8 mouse cellular contexts compared by ENCODE assay signal in genomic region chr9:72449367-72449766, GRCm38 (mm10). TPM values are rescaled to one million over a fixed set of nuclear protein-coding genes. Genes with fewer than 3 reads are reported as not detected.
DNase-seq lines count a peak whose midpoint lies in the region; ATAC-seq and TF ChIP-seq lines count a peak whose summit lies in the region.

No protein-coding gene starts in this region.

- H3K27ac ChIP-seq in midbrain, postnatal 0 days (ENCODE audit: low read depth, low read length) = no peak overlapping the region
- H3K27ac ChIP-seq in forebrain, embryonic 15.5 days (replicated peaks) = no peak overlapping the region

- no peaks in the 10 kb centered on the region for H3K9me3 ChIP-seq in midbrain, postnatal 0 days (ENCODE audit: low read length)
- no peaks in the 10 kb centered on the region for H3K9me3 ChIP-seq in forebrain, embryonic 15.5 days

- no peak overlapping the region for H3K4me2 ChIP-seq in midbrain, postnatal 0 days (ENCODE audit: low read depth, low read length, poor library complexity, severe bottlenecking)
- H3K4me2 ChIP-seq in forebrain, embryonic 15.5 days (replicated peaks) = no peak overlapping the region

- WGBS in large intestine, adult 2 months = 7% methylated on average over 7 of the region's 7 CpGs
- 92% methylated on average over 7 of the region's 7 CpGs for WGBS in midbrain, postnatal 0 days
- WGBS in forebrain, embryonic 15.5 days = 93% methylated on average over 7 of the region's 7 CpGs

- no peaks in the 10 kb centered on the region for H3K27me3 ChIP-seq in midbrain, postnatal 0 days (ENCODE audit: insufficient read depth, low read length)
- no peaks in the 10 kb centered on the region for H3K27me3 ChIP-seq in forebrain, embryonic 15.5 days

- no peak overlapping the region for H3K9ac ChIP-seq in midbrain, postnatal 0 days (replicated peaks; ENCODE audit: low read length, poor library complexity, severe bottlenecking)
- H3K9ac ChIP-seq in forebrain, embryonic 15.5 days (replicated peaks) = no peak overlapping the region

- peak; percentile 39 to 52 for DNase-seq in spleen, postnatal 36 days (ENCODE audit: low spot score in 2 of 2)
- no peak for DNase-seq in spleen, adult 12 weeks (ENCODE audit: low spot score)
- peak; percentile 61 to 71 for DNase-seq in heart, adult 18-20 months
- DNase-seq in large intestine, adult 2 months (ENCODE audit: low read depth, low spot score) = peak; percentile 62
- DNase-seq in neural tube, embryonic 10.5 days (ENCODE audit: extremely low spot score, low spot score) = no peak
- DNase-seq in midbrain, postnatal 0 days (ENCODE audit: low spot score) = no peak

- no peak overlapping the region for H3K4me3 ChIP-seq in midbrain, postnatal 0 days (ENCODE audit: low read depth, low read length)
- H3K4me3 ChIP-seq in forebrain, embryonic 15.5 days = no peak overlapping the region

- peak; percentile 78 for ATAC-seq in neutrophil, adult 5-6 weeks (ENCODE audit: extremely low read depth, insufficient number of reproducible peaks, low FRiP score, poor library complexity, severe bottlenecking)
- no peak for ATAC-seq in midbrain, postnatal 0 days (ENCODE audit: low FRiP score)
- no peak for ATAC-seq in forebrain, embryonic 15.5 days (replicated peaks)

- no peak for TF ChIP-seq CTCF in midbrain, postnatal 0 days (IDR thresholded peaks at IDR 0.05)

- H3K4me1 ChIP-seq in midbrain, postnatal 0 days (ENCODE audit: insufficient read depth, low read length) = no peaks in the 10 kb centered on the region
- H3K4me1 ChIP-seq in forebrain, embryonic 15.5 days = no peaks in the 10 kb centered on the region

- H3K36me3 ChIP-seq in midbrain, postnatal 0 days (ENCODE audit: insufficient read depth, low read length) = no peaks in the 10 kb centered on the region
- H3K36me3 ChIP-seq in forebrain, embryonic 15.5 days = no peaks in the 10 kb centered on the region

RNA-seq across cellular contexts. Expression of gene Mns1, which starts 11.6 kb away (rescaled TPM):
- total RNA-seq in heart, adult 18-20 months (2021) = under 1 TPM; 0.05 to 0.23 TPM
- 0.40 and 0.43 TPM in 2 replicates for polyA plus RNA-seq in large intestine, adult 2 months (2012; rRNA removed)
- 3.6 and 3.8 TPM in 2 replicates for total RNA-seq in neutrophil, adult 5-6 weeks (2017)
- 1.1 and 3.1 TPM in 2 replicates for total RNA-seq in midbrain, postnatal 0 days (2014; rRNA removed)
- 2.6 and 3.1 TPM in 2 replicates for polyA plus RNA-seq in midbrain, postnatal 0 days (2015; fragmentation: Nextera tagmentation; extraction: Ambion mirVana)
- polyA plus RNA-seq in forebrain, embryonic 15.5 days (2015; fragmentation: Nextera tagmentation; extraction: Ambion mirVana) = 14.1 and 15.0 TPM in 2 replicates

RNA-seq across cellular contexts. Expression of gene Tex9, which starts 42.6 kb away (rescaled TPM):
- total RNA-seq in heart, adult 18-20 months (2021) = 1 to 10 TPM in 1 of 2 experiments, under 1 TPM in 1; 0.50 to 1.0 TPM
- polyA plus RNA-seq in large intestine, adult 2 months (2012; rRNA removed) = 0.97 and 1.4 TPM in 2 replicates
- total RNA-seq in neutrophil, adult 5-6 weeks (2017) = 39.2 and 39.7 TPM in 2 replicates
- total RNA-seq in midbrain, postnatal 0 days (2014; rRNA removed) = 21.1 and 25.4 TPM in 2 replicates
- 35.9 and 44.0 TPM in 2 replicates for polyA plus RNA-seq in midbrain, postnatal 0 days (2015; fragmentation: Nextera tagmentation; extraction: Ambion mirVana)
- polyA plus RNA-seq in forebrain, embryonic 15.5 days (2015; fragmentation: Nextera tagmentation; extraction: Ambion mirVana) = 39.9 and 40.2 TPM in 2 replicates

Comparison
In these comparisons a context has a peak if more than half of its experiments do, and no peak if none do; other contexts are left out.
1. DNase-seq: peak in spleen, postnatal 36 days (2 of 2), heart, adult 18-20 months (2 of 2) and large intestine, adult 2 months (single experiment); none in spleen, adult 12 weeks (single experiment), neural tube, embryonic 10.5 days (single experiment) and midbrain, postnatal 0 days (single experiment).
2. RNA of gene Tex9, which starts 42.6 kb away (total RNA-seq): 39.2 to 39.7 TPM in neutrophil, adult 5-6 weeks and 21.1 to 25.4 TPM in midbrain, postnatal 0 days; 0.50 to 1.0 TPM in heart, adult 18-20 months; every median in the first group is over 10 times any median in the second.